Mouse (Mus musculus): Measurements from ENCODE around the gene Gck. TPM values are rescaled to one million over a fixed set of nuclear protein-coding genes. Genes with fewer than 3 reads are reported as not detected.

Gck gene
- polyA plus RNA-seq, 1 experiment from 2014 or later = 2.3 TPM

- ATAC-seq (replicated peaks; ENCODE audit: low FRiP score, low TSS enrichment, low read depth) = no peak
- peaks cover 62% of the 10 kb centered on the region for H3K36me3 ChIP-seq (ENCODE audit: control insufficient read depth, insufficient read depth, low read length)
- H3K9ac ChIP-seq (ENCODE audit: low read length) = no peak overlapping the region
- no peak overlapping the region for H3K4me2 ChIP-seq (ENCODE audit: low read length)
- H3K27me3 ChIP-seq (replicated peaks; ENCODE audit: control insufficient read depth, insufficient read depth, low read length) = no peaks in the 10 kb centered on the region
- H3K27ac ChIP-seq (ENCODE audit: low read depth) = no peak overlapping the region
- H3K9me3 ChIP-seq (ENCODE audit: control insufficient read depth, low read length) = no peaks in the 10 kb centered on the region
- DNase-seq (ENCODE audit: low spot score) = no peak
- WGBS = 73% methylated on average over 6 of the region's 6 CpGs
- H3K4me3 ChIP-seq (ENCODE audit: low read depth, low read length) = no peak overlapping the region
- peaks cover 7% of the 10 kb centered on the region; the same call in 1 of the 2 replicates for H3K4me1 ChIP-seq (replicated peaks; ENCODE audit: control insufficient read depth, insufficient read depth, low read length)
Measured at GRCm38 (mm10) chr11:5968223-5968622, 18.3 kb upstream of the Gck start.

- WGBS = 89% methylated on average over 3 of the region's 3 CpGs
- DNase-seq (ENCODE audit: low spot score) (no peak), ATAC-seq (replicated peaks; ENCODE audit: low FRiP score, low TSS enrichment, low read depth) (no peak)
- no peak overlapping the region for H3K9ac ChIP-seq (ENCODE audit: low read length)
- no peaks in the 10 kb centered on the region for H3K9me3 ChIP-seq (ENCODE audit: control insufficient read depth, low read length)
- no peaks in the 10 kb centered on the region for H3K27me3 ChIP-seq (replicated peaks; ENCODE audit: control insufficient read depth, insufficient read depth, low read length)
- peaks cover 77% of the 10 kb centered on the region for H3K36me3 ChIP-seq (ENCODE audit: control insufficient read depth, insufficient read depth, low read length)
- H3K4me3 ChIP-seq (ENCODE audit: low read depth, low read length) = no peak overlapping the region
- no peaks in the 10 kb centered on the region for H3K4me1 ChIP-seq (replicated peaks; ENCODE audit: control insufficient read depth, insufficient read depth, low read length)
- H3K27ac ChIP-seq (ENCODE audit: low read depth) = no peak overlapping the region
- no peak overlapping the region for H3K4me2 ChIP-seq (ENCODE audit: low read length)
Measured at GRCm38 (mm10) chr11:5966751-5967150, 16.9 kb upstream of the Gck start.

- no peak for ATAC-seq (replicated peaks; ENCODE audit: low FRiP score, low TSS enrichment, low read depth)
- no peaks in the 10 kb centered on the region for H3K4me1 ChIP-seq (replicated peaks; ENCODE audit: control insufficient read depth, insufficient read depth, low read length)
- H3K4me2 ChIP-seq (ENCODE audit: low read length) = no peak overlapping the region
- H3K9me3 ChIP-seq (ENCODE audit: control insufficient read depth, low read length) = no peaks in the 10 kb centered on the region
- H3K27ac ChIP-seq (ENCODE audit: low read depth) = no peak overlapping the region
- H3K27me3 ChIP-seq (replicated peaks; ENCODE audit: control insufficient read depth, insufficient read depth, low read length) = no peaks in the 10 kb centered on the region
- no peak for DNase-seq (ENCODE audit: low spot score)
- 85% methylated on average over 11 of the region's 11 CpGs for WGBS
- no peak overlapping the region for H3K9ac ChIP-seq (ENCODE audit: low read length)
- no peak overlapping the region for H3K4me3 ChIP-seq (ENCODE audit: low read depth, low read length)
- H3K36me3 ChIP-seq (ENCODE audit: control insufficient read depth, insufficient read depth, low read length) = peaks cover 85% of the 10 kb centered on the region
Measured at GRCm38 (mm10) chr11:5965865-5966264, 16.0 kb upstream of the Gck start.

- no peak overlapping the region for H3K4me2 ChIP-seq (ENCODE audit: low read length)
- no peak overlapping the region for H3K9ac ChIP-seq (ENCODE audit: low read length)
- H3K27me3 ChIP-seq (replicated peaks; ENCODE audit: control insufficient read depth, insufficient read depth, low read length) = no peaks in the 10 kb centered on the region
- no peak overlapping the region for H3K4me3 ChIP-seq (ENCODE audit: low read depth, low read length)
- no peak overlapping the region for H3K27ac ChIP-seq (ENCODE audit: low read depth)
- 79% methylated on average over 2 of the region's 2 CpGs for WGBS
- peaks cover 7% of the 10 kb centered on the region; the same call in 1 of the 2 replicates for H3K4me1 ChIP-seq (replicated peaks; ENCODE audit: control insufficient read depth, insufficient read depth, low read length)
- peaks cover 53% of the 10 kb centered on the region for H3K36me3 ChIP-seq (ENCODE audit: control insufficient read depth, insufficient read depth, low read length)
- no peaks in the 10 kb centered on the region for H3K9me3 ChIP-seq (ENCODE audit: control insufficient read depth, low read length)
- DNase-seq (ENCODE audit: low spot score) = no peak
- ATAC-seq (replicated peaks; ENCODE audit: low FRiP score, low TSS enrichment, low read depth) = no peak
Measured at GRCm38 (mm10) chr11:5960051-5960450, 10.2 kb upstream of the Gck start.

- Histone ChIP-seq H3K36me3 (ENCODE audit: control insufficient read depth, insufficient read depth, low read length) (peaks cover 11% of the 10 kb centered on the region; the same call in 1 of the 2 replicates), H3K9ac (ENCODE audit: low read length) (peak within 1 kb of the TSS; percentile 89), H3K4me3 (ENCODE audit: low read depth, low read length) (peak within 1 kb of the TSS; percentile 83), H3K27ac (ENCODE audit: low read depth) (peak within 1 kb of the TSS; percentile 90), H3K9me3 (ENCODE audit: control insufficient read depth, low read length) (no peaks in the 10 kb centered on the region), H3K27me3 (replicated peaks; ENCODE audit: control insufficient read depth, insufficient read depth, low read length) (no peaks in the 10 kb centered on the region), H3K4me1 (replicated peaks; ENCODE audit: control insufficient read depth, insufficient read depth, low read length) (peaks cover 11% of the 10 kb centered on the region), H3K4me2 (ENCODE audit: low read length) (peak within 1 kb of the TSS; percentile 96)
- ATAC-seq (replicated peaks; ENCODE audit: low FRiP score, low TSS enrichment, low read depth) (peak; percentile 96), DNase-seq (ENCODE audit: low spot score) (peak; percentile 92)
- under 1% methylated on average over 71 of the region's 71 CpGs for WGBS
Measured at GRCm38 (mm10) chr11:5955546-5956276, 5.8 kb upstream of the Gck start, which contains the start of gene Ykt6. Ykt6 (plus strand) TSS chr11:5955693.

GRCm38 (mm10) chr11:5954965-5955504 is 5.2 kb upstream of the Gck start:
- 7% methylated on average over 7 of the region's 7 CpGs for WGBS
- ATAC-seq (replicated peaks; ENCODE audit: low FRiP score, low TSS enrichment, low read depth) (peak; percentile 71), DNase-seq (ENCODE audit: low spot score) (no peak)
- Histone ChIP-seq H3K27me3 (replicated peaks; ENCODE audit: control insufficient read depth, insufficient read depth, low read length) (no peaks in the 10 kb centered on the region), H3K4me2 (ENCODE audit: low read length) (peak overlapping the region; percentile 96), H3K9me3 (ENCODE audit: control insufficient read depth, low read length) (no peaks in the 10 kb centered on the region), H3K36me3 (ENCODE audit: control insufficient read depth, insufficient read depth, low read length) (peaks cover 5% of the 10 kb centered on the region; the same call in 1 of the 2 replicates), H3K4me3 (ENCODE audit: low read depth, low read length) (peak overlapping the region; percentile 83), H3K4me1 (replicated peaks; ENCODE audit: control insufficient read depth, insufficient read depth, low read length) (peaks cover 11% of the 10 kb centered on the region), H3K9ac (ENCODE audit: low read length) (peak overlapping the region; percentile 89), H3K27ac (ENCODE audit: low read depth) (peak overlapping the region; percentile 90)

GRCm38 (mm10) chr11:5954435-5954834 is 4.6 kb upstream of the Gck start:
- Histone ChIP-seq H3K9me3 (ENCODE audit: control insufficient read depth, low read length) (no peaks in the 10 kb centered on the region), H3K36me3 (ENCODE audit: control insufficient read depth, insufficient read depth, low read length) (peaks cover 1% of the 10 kb centered on the region; the same call in 1 of the 2 replicates), H3K4me2 (ENCODE audit: low read length) (peak overlapping the region; percentile 96), H3K4me1 (replicated peaks; ENCODE audit: control insufficient read depth, insufficient read depth, low read length) (peaks cover 11% of the 10 kb centered on the region), H3K27me3 (replicated peaks; ENCODE audit: control insufficient read depth, insufficient read depth, low read length) (no peaks in the 10 kb centered on the region), H3K27ac (ENCODE audit: low read depth) (peak overlapping the region; percentile 90; the same call in 1 of the 2 replicates), H3K9ac (ENCODE audit: low read length) (no peak overlapping the region), H3K4me3 (ENCODE audit: low read depth, low read length) (no peak overlapping the region)
- ATAC-seq (replicated peaks; ENCODE audit: low FRiP score, low TSS enrichment, low read depth) (no peak), DNase-seq (ENCODE audit: low spot score) (no peak)
- 66% methylated on average over 5 of the region's 5 CpGs for WGBS

GRCm38 (mm10) chr11:5953130-5953765 is 3.4 kb upstream of the Gck start:
- WGBS = 37% methylated on average over 8 of the region's 8 CpGs
- no peak for DNase-seq (ENCODE audit: low spot score)

More at GRCm38 (mm10) chr11:5953130-5953765, 3.4 kb upstream of the Gck start:
- Histone ChIP-seq H3K4me1 (replicated peaks; ENCODE audit: control insufficient read depth, insufficient read depth, low read length) (peaks cover 12% of the 10 kb centered on the region), H3K9me3 (ENCODE audit: control insufficient read depth, low read length) (no peaks in the 10 kb centered on the region), H3K27ac (ENCODE audit: low read depth) (no peak overlapping the region), H3K36me3 (ENCODE audit: control insufficient read depth, insufficient read depth, low read length) (no peaks in the 10 kb centered on the region), H3K4me2 (ENCODE audit: low read length) (no peak overlapping the region), H3K9ac (ENCODE audit: low read length) (no peak overlapping the region), H3K27me3 (replicated peaks; ENCODE audit: control insufficient read depth, insufficient read depth, low read length) (no peaks in the 10 kb centered on the region), H3K4me3 (ENCODE audit: low read depth, low read length) (no peak overlapping the region)
- no peak for ATAC-seq (replicated peaks; ENCODE audit: low FRiP score, low TSS enrichment, low read depth)
